Mouse (Mus musculus) small intestine, adult 2 months (tissue): ENCODE measurements around the gene C130050O18Rik. TPM values are rescaled to one million over a fixed set of nuclear protein-coding genes. Genes with fewer than 3 reads are reported as not detected.

Source experiments
- H3K27ac ChIP-seq: fragments of 200-500 bp; 2 replicates; pipeline ENCODE4 v1.5.1; 2012; ENCODE audit warnings: low read depth, low read length, control low read depth, inconsistent platforms; ENCODE audit not compliant: insufficient read depth
- H3K27me3 ChIP-seq: fragments of 200-500 bp; 2 replicates; pipeline ENCODE4 v1.6.1; 2012; ENCODE audit warnings: mild to moderate bottlenecking, moderate library complexity, low read length, inconsistent platforms; ENCODE audit not compliant: control insufficient read depth, insufficient read depth
- H3K36me3 ChIP-seq: fragments of 200-500 bp; 2 replicates; pipeline ENCODE4 v1.6.1; 2012; ENCODE audit warnings: mild to moderate bottlenecking, low read length, control low read depth, inconsistent platforms; ENCODE audit not compliant: control insufficient read depth, insufficient read depth
- H3K4me1 ChIP-seq: fragments of 200-500 bp; 2 replicates; pipeline ENCODE4 v1.6.1; 2012; ENCODE audit warnings: low read length, inconsistent platforms, mixed read lengths; ENCODE audit not compliant: control insufficient read depth, insufficient read depth, insufficient read length
- H3K4me3 ChIP-seq: fragments of 200-500 bp; 2 replicates; pipeline ENCODE4 v1.5.1; 2012; ENCODE audit warnings: low read depth, mild to moderate bottlenecking, control low read depth, inconsistent platforms, low read length, moderate library complexity
- CTCF ChIP-seq: fragments of 200-500 bp; IDR thresholded peaks from 2 replicates; pipeline ENCODE4 v1.5.1; 2012; ENCODE audit warnings: low read depth, mild to moderate bottlenecking, control low read depth, inconsistent platforms, low read length, moderate library complexity, mixed read lengths; ENCODE audit not compliant: insufficient replicate concordance, insufficient read length; ENCODE audit errors: extremely low read depth
- POLR2A ChIP-seq: fragments of 200-500 bp; IDR thresholded peaks from 2 replicates; pipeline ENCODE4 v1.6.1; 2012; ENCODE audit warnings: low read depth, mild to moderate bottlenecking, control low read depth, inconsistent platforms, low read length, moderate library complexity
- WGBS: fragments of 180-500 bp; shearing (Covaris S2); methylation state at CpG from one replicate; pipeline ENCODE4 v1.1.7; 2018; 5-methylcytosine and 5-hydroxymethylcytosine counted together
- polyA plus RNA-seq: library from polyadenylated mRNA; depleted of rRNA; stranded (reverse); fragments of >200 nt; gene quantifications from 2 replicates; pipeline ENCODE4 v1.2.3, GENCODE M21; 2012; rRNA removed

The C130050O18Rik gene
- 3.0 and 3.5 TPM in 2 replicates for polyA plus RNA-seq

DNA sequence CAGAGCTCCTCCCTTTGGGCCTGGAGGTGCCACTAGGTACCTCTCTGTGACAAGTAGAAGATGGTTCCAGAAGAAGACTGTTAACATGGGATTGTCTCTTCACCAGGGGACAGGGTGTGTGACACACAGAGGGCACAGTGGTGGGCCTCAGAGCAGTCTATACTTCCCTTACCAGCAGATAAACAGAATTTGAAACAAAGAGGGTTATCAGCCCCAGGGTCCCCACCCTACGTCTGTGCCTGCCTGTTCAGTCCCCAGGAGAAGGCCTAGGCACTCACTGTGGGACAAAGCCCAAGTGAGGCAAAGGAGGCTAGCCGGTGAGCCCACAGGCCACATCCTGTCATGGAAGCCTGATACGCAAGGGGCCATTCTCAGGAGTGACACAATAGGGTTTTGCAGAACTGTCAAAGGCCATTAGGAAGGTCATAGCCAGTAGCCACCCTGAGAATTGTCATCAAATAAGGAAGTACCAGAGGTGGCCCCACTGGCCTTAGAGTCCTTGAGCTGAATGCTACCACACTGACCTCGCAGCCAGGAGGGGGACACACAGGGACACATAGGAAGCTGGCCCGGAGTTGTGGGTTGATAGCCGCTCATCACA lies at the start of gene C130050O18Rik:
Gene C130050O18Rik (plus strand): TSS at position 480 of the 601 bp plus-strand sequence.
- no peaks in the 10 kb centered on the region for H3K36me3 ChIP-seq
- H3K4me3 ChIP-seq, result peak within 1 kb of the TSS; percentile 38
- 81% methylated on average over 6 of the region's 6 CpGs for WGBS
- no peaks in the 10 kb centered on the region for H3K27me3 ChIP-seq
- peaks cover 8% of the 10 kb centered on the region for H3K4me1 ChIP-seq
- TF ChIP-seq POLR2A (no peak), CTCF (no peak)
- H3K27ac ChIP-seq, result peak within 1 kb of the TSS; percentile 55

DNA sequence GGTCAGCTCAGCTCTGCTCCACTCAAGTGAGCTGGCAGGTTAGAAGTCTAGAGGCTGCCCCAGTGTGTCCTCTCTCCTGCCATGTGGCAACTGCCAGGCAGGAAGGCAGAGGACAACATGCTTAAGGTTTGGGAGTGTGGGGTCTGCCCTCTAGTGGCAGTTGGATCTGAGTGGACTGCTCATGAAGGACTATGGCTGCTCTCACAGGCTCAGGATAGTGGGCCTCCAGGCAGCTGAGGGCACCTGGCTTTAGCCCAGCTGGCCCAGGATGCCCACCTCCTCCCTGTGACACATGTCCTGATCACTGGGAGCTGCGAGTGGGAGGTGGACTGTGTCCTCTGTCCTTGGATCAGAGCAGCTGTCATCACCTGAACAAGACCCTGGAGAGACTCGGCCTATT lies 46.4 kb upstream of the C130050O18Rik start:
- no peaks in the 10 kb centered on the region for H3K36me3 ChIP-seq
- TF ChIP-seq CTCF (peak; percentile 56; the same call in 1 of the 2 replicates), POLR2A (no peak)
- H3K27ac ChIP-seq, result no peak overlapping the region
- no peak overlapping the region for H3K4me3 ChIP-seq
- no peaks in the 10 kb centered on the region for H3K27me3 ChIP-seq
- peaks cover 14% of the 10 kb centered on the region for H3K4me1 ChIP-seq
- 56% methylated on average over 2 of the region's 2 CpGs for WGBS

DNA sequence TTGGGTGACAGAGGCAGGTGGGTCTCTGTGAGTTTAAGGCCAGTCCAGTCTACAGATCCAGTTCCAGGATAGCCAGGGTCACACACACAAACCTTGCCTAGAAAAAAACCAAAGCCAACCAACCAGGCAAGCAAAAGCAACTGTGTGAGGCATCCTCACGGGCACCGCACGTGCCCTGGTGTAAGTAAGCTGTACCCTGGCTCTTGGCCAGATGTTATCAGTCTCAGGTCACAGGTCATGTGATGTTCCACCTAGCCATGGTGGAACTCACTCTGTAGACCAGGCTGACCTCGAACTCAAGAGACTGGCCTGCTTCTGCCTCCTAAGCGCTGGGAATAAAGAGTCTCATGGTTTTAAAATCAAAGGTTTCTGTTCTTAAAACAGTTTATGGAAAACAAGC lies 45.8 kb upstream of the C130050O18Rik start:
- H3K4me1 ChIP-seq, result peaks cover 8% of the 10 kb centered on the region
- WGBS, result 42% methylated on average over 5 of the region's 5 CpGs
- no peak overlapping the region for H3K27ac ChIP-seq
- H3K4me3 ChIP-seq, result no peak overlapping the region
- TF ChIP-seq POLR2A (no peak), CTCF (no peak)
- no peaks in the 10 kb centered on the region for H3K27me3 ChIP-seq
- no peaks in the 10 kb centered on the region for H3K36me3 ChIP-seq

DNA sequence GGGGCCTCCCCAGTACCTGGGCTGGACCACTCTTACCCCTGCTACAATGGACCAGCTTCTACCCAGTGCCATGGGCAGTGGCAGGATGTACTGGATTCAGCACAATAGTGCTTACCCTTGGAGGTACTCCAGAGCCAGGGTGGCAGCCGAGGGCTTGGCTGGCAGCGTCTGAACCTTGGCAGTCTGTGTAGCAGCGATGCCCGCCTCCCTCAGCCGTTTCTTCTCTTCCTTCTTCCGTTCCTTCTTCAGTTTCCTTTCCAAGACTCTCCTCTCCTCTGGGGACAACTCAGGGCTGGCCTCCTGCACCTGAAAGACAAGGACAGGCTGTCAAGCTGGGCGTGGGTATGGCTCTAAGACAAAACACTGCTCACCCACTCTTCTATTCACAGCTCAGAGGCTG lies 41.2 kb upstream of the C130050O18Rik start:
- Histone ChIP-seq H3K36me3 (no peaks in the 10 kb centered on the region), H3K4me3 (no peak overlapping the region), H3K4me1 (peaks cover 4% of the 10 kb centered on the region; the same call in 1 of the 2 replicates), H3K27me3 (no peaks in the 10 kb centered on the region), H3K27ac (no peak overlapping the region)
- TF ChIP-seq CTCF, result no peak
- TF ChIP-seq POLR2A, result no peak
- 34% methylated on average over 7 of the region's 7 CpGs for WGBS

DNA sequence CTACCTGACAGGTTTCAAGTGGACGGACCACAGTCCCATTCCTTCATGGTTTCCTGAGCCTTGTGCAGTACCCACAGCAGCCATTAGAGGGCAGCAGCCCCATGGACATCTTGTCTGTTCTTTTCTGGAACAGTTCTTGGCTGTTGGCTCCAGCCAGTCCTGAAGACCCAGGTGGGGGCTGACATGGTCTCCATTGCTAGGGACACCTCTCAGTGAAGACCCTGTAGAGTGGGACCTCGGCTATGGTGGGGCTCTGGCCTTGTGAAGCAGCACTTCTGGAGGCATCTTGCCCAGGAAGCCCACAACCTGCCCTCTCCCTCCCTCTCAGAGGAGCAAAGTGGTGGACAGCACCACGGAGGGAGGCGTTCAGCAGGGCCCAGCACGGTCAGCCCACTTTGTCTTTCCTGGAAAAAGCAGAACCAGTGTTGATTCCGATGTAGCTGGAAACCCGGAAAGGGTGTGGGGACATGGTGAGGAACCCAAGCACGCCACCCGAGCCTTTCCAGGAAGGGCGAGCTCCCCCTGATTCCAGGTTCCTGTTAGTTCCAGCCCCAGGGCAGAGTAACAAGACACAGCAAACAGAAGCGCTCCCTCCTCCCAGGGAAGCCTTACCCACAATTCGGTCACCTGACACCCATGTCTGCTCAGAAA lies 40.7 kb upstream of the C130050O18Rik start:
- H3K27me3 ChIP-seq, result no peaks in the 10 kb centered on the region
- 29% methylated on average over 12 of the region's 12 CpGs for WGBS
- TF ChIP-seq POLR2A (no peak), CTCF (peak; percentile 95; the same call in 1 of the 2 replicates)
- H3K27ac ChIP-seq, result peak overlapping the region; percentile 64
- no peak overlapping the region for H3K4me3 ChIP-seq
- peaks cover 3% of the 10 kb centered on the region; the same call in 1 of the 2 replicates for H3K4me1 ChIP-seq
- no peaks in the 10 kb centered on the region for H3K36me3 ChIP-seq

DNA sequence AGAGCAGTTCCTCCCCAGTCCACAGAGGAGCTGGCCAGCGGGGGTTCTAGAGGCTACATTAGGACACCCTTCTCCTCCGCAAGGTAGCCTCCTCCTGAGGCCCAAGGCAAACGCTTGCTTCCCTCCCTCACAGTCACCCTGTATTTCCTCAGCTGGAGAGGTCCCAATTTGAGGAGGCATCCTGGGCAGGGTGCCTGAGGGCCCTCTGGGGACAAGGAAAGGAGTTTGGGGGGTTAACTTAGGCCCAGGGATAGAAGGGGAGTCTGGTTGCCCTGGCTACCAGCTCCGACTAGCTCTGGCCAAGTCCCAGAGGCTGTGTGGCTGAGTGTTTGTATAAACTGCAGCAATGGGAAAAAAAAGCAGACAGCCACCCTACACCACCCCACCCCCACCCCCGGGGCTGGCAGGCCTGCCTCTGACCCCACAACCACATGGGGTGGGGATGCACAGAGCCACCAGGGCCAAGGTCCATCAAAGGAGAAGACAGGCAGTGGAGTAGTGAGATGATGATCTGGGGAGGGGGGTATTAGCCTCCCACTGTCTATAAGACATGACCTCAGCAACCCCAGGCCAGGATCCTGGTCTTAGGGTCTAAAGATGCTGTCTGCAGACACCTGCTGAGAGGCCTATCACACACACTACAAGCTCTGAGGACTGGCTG lies 40.0 kb upstream of the C130050O18Rik start:
- Histone ChIP-seq H3K4me1 (peaks cover 3% of the 10 kb centered on the region; the same call in 1 of the 2 replicates), H3K36me3 (no peaks in the 10 kb centered on the region), H3K4me3 (no peak overlapping the region), H3K27me3 (no peaks in the 10 kb centered on the region), H3K27ac (peak overlapping the region; percentile 64)
- 62% methylated on average over 5 of the region's 5 CpGs for WGBS
- TF ChIP-seq CTCF, result no peak
- 0 out of 2 replicates have a peak, but pooled peaks have one; percentile 5 for TF ChIP-seq POLR2A

DNA sequence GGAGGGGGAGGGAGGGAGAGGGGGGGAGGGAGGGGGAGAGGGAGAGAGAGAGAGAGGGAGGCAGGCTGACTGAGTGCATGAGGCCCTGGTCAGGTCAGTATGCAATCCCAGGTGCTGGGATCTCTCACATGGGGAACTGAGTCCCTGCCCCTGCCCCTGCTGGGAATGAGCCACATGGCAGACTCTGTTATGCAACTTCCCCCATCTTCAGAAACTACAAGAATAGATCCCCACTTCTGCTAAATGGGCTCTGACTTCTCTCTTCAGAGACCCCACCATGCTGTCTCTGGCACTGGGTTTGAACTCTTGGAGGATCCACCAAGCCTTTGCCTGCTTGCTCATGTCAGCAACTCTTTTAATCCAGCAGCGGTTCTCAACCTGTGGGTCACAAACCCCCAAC lies 39.3 kb upstream of the C130050O18Rik start:
- H3K4me3 ChIP-seq, result no peak overlapping the region
- TF ChIP-seq POLR2A, result no peak
- no peaks in the 10 kb centered on the region for H3K27me3 ChIP-seq
- no peaks in the 10 kb centered on the region for H3K36me3 ChIP-seq
- 86% methylated on average over 1 of the region's 1 CpGs for WGBS
- H3K27ac ChIP-seq, result no peak overlapping the region
- H3K4me1 ChIP-seq, result peaks cover 3% of the 10 kb centered on the region; the same call in 1 of the 2 replicates
